Mouse (Mus musculus) liver, postnatal 0 days (tissue): ENCODE data around the gene Zeb2. TPM values are rescaled to one million over a fixed set of nuclear protein-coding genes. Genes with fewer than 3 reads are reported as not detected.

Experiments
- ATAC-seq: fragments of 200-750 bp; cut with Nextera tagmentation; 2 replicates; pipeline ENCODE4 v1.8.0; 2017; ENCODE audit warnings: mild to moderate bottlenecking, moderate library complexity
- DNase-seq: peaks from one replicate; pipeline ENCODE4 v3.0.0-alpha.2; 2016
- H3K27ac ChIP-seq: fragments of 300-500 bp; sonication (generic); 2 replicates; pipeline ENCODE4 v1.5.1; 2014; ENCODE audit warnings: antibody characterized with exemption, moderate library complexity, mild to moderate bottlenecking, low read depth
- H3K27me3 ChIP-seq: fragments of 300-500 bp; sonication (generic); 2 replicates; pipeline ENCODE4 v1.6.1; 2014; ENCODE audit warnings: low read length, control low read depth, mixed read lengths; ENCODE audit not compliant: insufficient read depth
- H3K36me3 ChIP-seq: fragments of 300-500 bp; sonication (generic); replicated peaks from 2 replicates; pipeline ENCODE4 v1.6.1; 2014; ENCODE audit warnings: mild to moderate bottlenecking, control low read depth, low read length, moderate library complexity, mixed read lengths; ENCODE audit not compliant: insufficient read depth
- H3K4me1 ChIP-seq: fragments of 300-500 bp; sonication (generic); 2 replicates; pipeline ENCODE4 v1.6.1; 2014; ENCODE audit warnings: antibody characterized with exemption, mild to moderate bottlenecking, control low read depth; ENCODE audit not compliant: insufficient read depth
- H3K4me2 ChIP-seq: fragments of 300-500 bp; sonication (generic); 2 replicates; pipeline ENCODE4 v1.6.1; 2014; ENCODE audit warnings: low read depth, mild to moderate bottlenecking, low read length, moderate library complexity, mixed read lengths
- H3K4me3 ChIP-seq: fragments of 300-500 bp; sonication (generic); 2 replicates; pipeline ENCODE4 v1.5.1; 2014; ENCODE audit warnings: low read depth, low read length
- H3K9ac ChIP-seq: fragments of 300-500 bp; sonication (generic); replicated peaks from 2 replicates; pipeline ENCODE4 v1.6.1; 2014; ENCODE audit warnings: mild to moderate bottlenecking, moderate library complexity
- H3K9me3 ChIP-seq: fragments of 300-500 bp; sonication (generic); 2 replicates; pipeline ENCODE4 v1.6.1; 2016; ENCODE audit warnings: mild to moderate bottlenecking, control low read depth, low read length, mixed read lengths
- CTCF ChIP-seq: sonication (generic); IDR thresholded peaks from 2 replicates; pipeline ENCODE4 v1.5.1; 2016; ENCODE audit warnings: antibody characterized with exemption, low read depth
- EP300 ChIP-seq: IDR thresholded peaks from 2 replicates; pipeline ENCODE4 v1.6.1; 2016; ENCODE audit warnings: antibody characterized with exemption, low read depth, mild to moderate bottlenecking
- WGBS: fragments of 180-500 bp; shearing (Covaris S2); extraction: QIAGEN DNeasy Blood & Tissue Kit; methylation state at CpG from one replicate; pipeline ENCODE4 v1.1.7; 2014; ENCODE audit not compliant: insufficient replicate concordance; 5-methylcytosine and 5-hydroxymethylcytosine counted together
- polyA plus RNA-seq: library from polyadenylated mRNA; unstranded; fragments of >200 nt; fragmentation: Nextera tagmentation; extraction: Ambion mirVana; gene quantifications from 2 replicates; pipeline ENCODE4 v1.2.1, GENCODE M21; 2015

The Zeb2 gene
- polyA plus RNA-seq, 1 experiment from 2014 or later, result 8.8 TPM

DNA sequence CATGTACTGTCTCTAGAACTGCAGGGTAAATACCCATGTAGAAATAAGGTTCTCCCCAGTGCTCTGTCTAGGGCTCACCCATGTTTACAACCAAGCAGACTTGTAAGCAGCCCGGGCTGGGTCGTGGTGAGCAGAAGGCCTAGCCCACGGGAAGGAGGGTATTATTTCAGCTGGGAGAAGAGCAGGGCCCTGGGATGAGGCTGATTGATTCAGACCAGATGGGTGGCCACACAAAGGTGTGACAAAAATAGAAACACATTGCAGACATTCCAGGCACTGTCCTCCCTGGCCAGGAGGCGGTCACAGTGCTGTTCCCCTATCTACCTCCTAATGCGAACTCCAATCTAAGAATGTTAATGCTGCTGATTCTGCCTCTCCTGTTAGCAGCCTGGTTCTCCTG is 50.1 kb downstream of the Zeb2 start:
- Histone ChIP-seq H3K4me1 (peaks cover 12% of the 10 kb centered on the region), H3K4me2 (no peak overlapping the region), H3K36me3 (no peaks in the 10 kb centered on the region), H3K4me3 (no peak overlapping the region), H3K9ac (no peak overlapping the region), H3K27me3 (no peaks in the 10 kb centered on the region), H3K27ac (0 out of 2 replicates have a peak overlapping the region, but pooled peaks have one; percentile 3), H3K9me3 (no peaks in the 10 kb centered on the region)
- TF ChIP-seq EP300, result no peak
- no peak for TF ChIP-seq CTCF
- ATAC-seq (no peak), DNase-seq (no peak)
- WGBS, result 61% methylated on average over 5 of the region's 5 CpGs

GRCm38 (mm10) chr2:45063300-45063890 is 53.8 kb downstream of the Zeb2 start:
- Histone ChIP-seq H3K9me3 (no peaks in the 10 kb centered on the region), H3K4me1 (peaks cover 6% of the 10 kb centered on the region), H3K36me3 (no peaks in the 10 kb centered on the region; the same call in 1 of the 2 replicates), H3K27me3 (no peaks in the 10 kb centered on the region), H3K4me2 (no peak overlapping the region), H3K9ac (no peak overlapping the region), H3K4me3 (no peak overlapping the region), H3K27ac (no peak overlapping the region)
- no peak for ATAC-seq
- TF ChIP-seq CTCF (no peak), EP300 (no peak)
- DNase-seq, result no peak
- WGBS, result 56% methylated on average over 7 of the region's 7 CpGs

DNA sequence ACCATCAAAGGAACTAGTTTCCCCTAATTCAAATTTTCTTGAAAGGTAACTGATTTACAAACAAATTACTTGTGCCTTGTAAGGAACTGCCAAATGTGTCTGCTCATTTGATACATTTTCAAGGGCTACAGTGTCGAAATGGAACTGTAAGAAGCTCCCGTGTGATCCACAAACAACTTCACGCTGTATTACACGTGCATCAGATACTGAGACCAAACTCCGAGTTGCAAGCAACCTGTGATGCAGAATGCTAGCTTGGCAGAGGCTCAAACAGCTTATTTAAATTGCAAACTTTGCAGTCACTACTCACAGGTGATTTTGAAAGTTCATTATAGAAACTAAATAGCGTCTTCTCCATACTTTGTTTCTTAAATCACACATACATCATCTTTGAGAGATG is 55.1 kb downstream of the Zeb2 start:
- ATAC-seq (no peak), DNase-seq (no peak)
- Histone ChIP-seq H3K4me2 (no peak overlapping the region), H3K27me3 (no peaks in the 10 kb centered on the region), H3K9ac (no peak overlapping the region), H3K36me3 (no peaks in the 10 kb centered on the region; the same call in none of the 2 replicates), H3K27ac (no peak overlapping the region), H3K4me3 (no peak overlapping the region), H3K4me1 (peaks cover 5% of the 10 kb centered on the region), H3K9me3 (no peaks in the 10 kb centered on the region)
- no peak for TF ChIP-seq EP300
- no peak for TF ChIP-seq CTCF
- WGBS, result 79% methylated on average over 6 of the region's 6 CpGs

- H3K27ac ChIP-seq, result no peak overlapping the region
These were observed 56.4 kb downstream of the Zeb2 start for GRCm38 (mm10) chr2:45060768-45061167.

DNA sequence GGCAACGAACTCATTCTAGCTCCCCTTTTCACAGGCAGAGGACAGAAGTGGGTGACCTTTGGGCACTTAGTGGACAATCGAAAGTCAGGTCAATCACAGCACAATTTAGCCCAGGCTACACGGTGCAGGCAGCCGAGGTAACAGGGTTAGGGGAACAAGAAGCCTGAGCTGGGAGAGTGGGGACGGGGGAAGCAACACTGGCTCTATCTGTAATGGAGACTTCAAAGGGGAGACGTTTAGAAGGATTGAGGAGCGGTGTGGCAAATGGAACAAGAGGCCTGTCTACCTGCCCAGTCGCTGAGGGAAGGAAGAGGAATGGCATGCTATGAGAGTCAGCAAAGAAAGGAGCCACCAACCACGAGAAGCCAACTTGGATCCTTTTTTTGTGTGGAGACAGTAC is 57.0 kb downstream of the Zeb2 start:
- ATAC-seq (no peak), DNase-seq (no peak)
- TF ChIP-seq EP300, result no peak
- no peak for TF ChIP-seq CTCF
- no peak overlapping the region for H3K27ac ChIP-seq
- H3K27me3 ChIP-seq, result no peaks in the 10 kb centered on the region
- H3K4me1 ChIP-seq, result peaks cover 21% of the 10 kb centered on the region
- H3K9me3 ChIP-seq, result no peaks in the 10 kb centered on the region
- H3K4me3 ChIP-seq, result no peak overlapping the region
- no peak overlapping the region for H3K4me2 ChIP-seq
- no peak overlapping the region for H3K9ac ChIP-seq
- H3K36me3 ChIP-seq, result no peaks in the 10 kb centered on the region; the same call in none of the 2 replicates
- 77% methylated on average over 9 of the region's 9 CpGs for WGBS

More at GRCm38 (mm10) chr2:45060768-45061167, 56.4 kb downstream of the Zeb2 start:
- 67% methylated on average over 4 of the region's 4 CpGs for whole genome bisulfite sequencing
- Histone ChIP-seq H3K4me3 (no peak overlapping the region), H3K36me3 (no peaks in the 10 kb centered on the region; the same call in none of the 2 replicates), H3K27me3 (no peaks in the 10 kb centered on the region), H3K9me3 (no peaks in the 10 kb centered on the region), H3K9ac (no peak overlapping the region), H3K4me2 (no peak overlapping the region; the same call in 1 of the 2 replicates), H3K4me1 (peaks cover 15% of the 10 kb centered on the region)
- DNase-seq (no peak), ATAC-seq (no peak)
- TF ChIP-seq EP300, result no peak
- TF ChIP-seq CTCF, result no peak

DNA sequence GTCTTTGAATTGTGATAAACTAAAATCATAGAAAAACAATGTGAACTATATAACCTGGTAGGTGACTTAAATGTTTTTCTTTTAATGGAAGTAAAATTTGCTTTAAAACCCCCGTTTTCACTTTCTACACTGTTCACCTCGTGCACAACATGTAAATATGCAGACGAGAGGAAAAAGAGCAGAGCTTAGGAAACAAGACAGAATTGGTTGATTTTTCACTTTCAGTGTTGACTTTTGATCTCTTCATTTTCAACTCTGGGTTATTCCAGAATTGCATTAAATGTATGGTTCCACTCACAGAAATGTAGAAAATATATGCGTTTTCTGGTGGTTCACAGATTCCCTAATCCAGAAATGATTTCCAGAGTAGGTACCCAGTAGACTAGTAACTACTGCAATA is 57.6 kb downstream of the Zeb2 start:
- Histone ChIP-seq H3K4me2 (no peak overlapping the region), H3K4me3 (no peak overlapping the region), H3K9ac (no peak overlapping the region), H3K4me1 (peaks cover 22% of the 10 kb centered on the region), H3K36me3 (no peaks in the 10 kb centered on the region; the same call in none of the 2 replicates), H3K27ac (no peak overlapping the region), H3K27me3 (no peaks in the 10 kb centered on the region), H3K9me3 (no peaks in the 10 kb centered on the region)
- 83% methylated on average over 4 of the region's 4 CpGs for WGBS
- no peak for ATAC-seq
- no peak for DNase-seq
- TF ChIP-seq CTCF (no peak), EP300 (no peak)
